Mouse (Mus musculus): ENCODE results near the gene Rnf40.

DNA sequence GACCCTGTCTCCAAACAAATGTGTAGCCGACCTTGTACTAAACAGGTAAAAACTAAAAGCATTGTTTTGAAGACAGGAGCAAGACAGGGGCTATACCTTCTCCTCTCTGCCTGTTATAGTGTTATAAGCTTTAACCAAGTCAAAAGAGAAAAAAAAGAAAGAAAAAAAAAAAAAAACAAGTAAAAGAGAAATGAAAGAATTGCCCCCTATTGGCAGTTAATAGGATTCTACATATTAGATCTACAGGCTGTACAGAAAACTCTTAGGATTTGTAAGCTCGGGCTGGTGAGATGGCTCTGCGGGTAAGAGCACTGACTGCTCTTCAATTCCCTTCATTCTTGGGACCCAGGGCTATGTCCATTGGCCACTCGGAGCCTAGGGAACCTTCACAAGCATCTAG is 53.7 kb downstream of the Rnf40 start:
- no peak for TF ChIP-seq EP300 (IDR thresholded peaks at IDR 0.05; ENCODE audit: low read depth)
- no peak for TF ChIP-seq CTCF (IDR thresholded peaks at IDR 0.05; ENCODE audit: low read depth)

Measured in liver, postnatal 0 days (tissue).